Mouse (Mus musculus) ES-Bruce4 (cell line): Measurements from ENCODE around the gene Smco4. TPM values are rescaled to one million over a fixed set of nuclear protein-coding genes. Genes with fewer than 3 reads are reported as not detected.

Experiments used
- H3K27ac ChIP-seq: 2 replicates; pipeline ENCODE4 v1.5.1; 2012; ENCODE audit warnings: low read length, inconsistent platforms; ENCODE audit not compliant: insufficient read depth
- H3K27me3 ChIP-seq: 2 replicates; pipeline ENCODE4 v1.6.1; 2012; ENCODE audit warnings: mild to moderate bottlenecking, low read length, inconsistent platforms; ENCODE audit not compliant: control insufficient read depth, poor library complexity, insufficient read depth, severe bottlenecking
- H3K36me3 ChIP-seq: 2 replicates; pipeline ENCODE4 v1.6.1; 2012; ENCODE audit warnings: inconsistent platforms, mild to moderate bottlenecking, low read length, moderate library complexity; ENCODE audit not compliant: control insufficient read depth, poor library complexity, insufficient read depth, severe bottlenecking
- H3K4me1 ChIP-seq: one replicate; pipeline ENCODE4 v1.8.1; 2011; ENCODE audit warnings: low read length; ENCODE audit not compliant: control insufficient read depth, insufficient read depth
- H3K4me3 ChIP-seq: 2 replicates; pipeline ENCODE4 v1.5.1; 2011; ENCODE audit warnings: low read depth, mild to moderate bottlenecking, low read length
- H3K9ac ChIP-seq: 2 replicates; pipeline ENCODE4 v1.6.1; 2012; ENCODE audit warnings: low read depth, mild to moderate bottlenecking, inconsistent platforms; ENCODE audit not compliant: poor library complexity, severe bottlenecking
- H3K9me3 ChIP-seq: replicated peaks from 2 replicates; pipeline ENCODE4 v1.6.1; 2012; ENCODE audit warnings: mild to moderate bottlenecking, low read length, inconsistent platforms; ENCODE audit not compliant: control insufficient read depth, poor library complexity, insufficient read depth, severe bottlenecking
- CTCF ChIP-seq: IDR thresholded peaks from one replicate; pipeline ENCODE4 v1.8.1; 2011; ENCODE audit warnings: low read depth, low read length
- EP300 ChIP-seq: IDR thresholded peaks from 2 replicates; pipeline ENCODE4 v1.6.1; 2011; ENCODE audit warnings: low read depth, low read length; ENCODE audit not compliant: insufficient read depth
- POLR2A ChIP-seq: IDR thresholded peaks from one replicate; pipeline ENCODE4 v1.8.1; 2011; ENCODE audit warnings: low read length; ENCODE audit not compliant: insufficient read depth
- polyA plus RNA-seq: library from polyadenylated mRNA; stranded (reverse); fragments of >200 nt; gene quantifications from 2 replicates; pipeline ENCODE4 v1.2.4, GENCODE M21; 2011; ENCODE audit warnings: low read depth; ENCODE audit not compliant: missing spikeins, insufficient read depth, insufficient read length

Smco4 gene
- polyA plus RNA-seq, 1 experiment: 12.2 TPM

DNA sequence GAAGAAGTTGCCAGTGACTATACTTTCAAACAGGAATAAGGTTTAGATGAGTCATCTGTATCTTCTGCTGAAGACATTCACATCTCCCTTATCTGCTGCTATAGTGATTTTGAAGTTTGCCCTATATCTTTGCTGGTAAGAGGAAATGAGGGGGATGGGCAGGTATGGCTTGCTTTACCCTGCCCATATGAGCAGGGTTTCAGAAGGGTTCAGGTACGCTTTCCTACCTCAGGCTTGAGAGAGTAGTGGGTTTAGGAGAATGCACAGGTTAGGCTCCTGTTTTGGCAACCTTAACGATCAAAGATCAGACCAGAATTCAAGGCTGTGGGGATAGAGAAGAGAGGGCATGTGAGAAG lies 36.7 kb downstream of the Smco4 start:
- Histone ChIP-seq H3K27me3 (no peaks in the 10 kb centered on the region), H3K9ac (no peak overlapping the region), H3K36me3 (no peaks in the 10 kb centered on the region), H3K9me3 (no peaks in the 10 kb centered on the region), H3K27ac (no peak overlapping the region), H3K4me1 (no peaks in the 10 kb centered on the region), H3K4me3 (no peak overlapping the region)
- TF ChIP-seq POLR2A (no peak), CTCF (no peak), EP300 (no peak)

DNA sequence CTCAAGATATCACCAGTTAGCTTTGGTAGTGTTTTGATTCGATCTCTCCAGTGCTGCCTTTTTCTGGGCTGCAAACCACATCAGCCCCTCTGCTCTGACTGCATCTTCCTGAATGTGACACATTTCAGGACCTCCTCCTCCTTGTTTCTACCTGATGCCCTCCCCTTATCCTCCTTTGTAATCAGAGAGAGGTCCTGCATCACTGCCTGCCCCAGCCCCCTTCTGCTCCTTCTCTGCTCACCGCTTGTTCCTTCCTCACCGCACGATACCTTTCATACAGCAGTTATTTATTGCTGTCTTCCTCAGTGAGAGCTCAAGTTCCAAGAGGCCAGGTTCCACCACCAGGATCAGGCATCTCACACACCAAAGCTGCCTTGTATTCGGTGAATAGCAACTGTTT lies 38.0 kb downstream of the Smco4 start:
- no peaks in the 10 kb centered on the region for H3K4me1 ChIP-seq
- H3K27me3 ChIP-seq: no peaks in the 10 kb centered on the region
- H3K36me3 ChIP-seq: no peaks in the 10 kb centered on the region
- TF ChIP-seq POLR2A (no peak), EP300 (no peak), CTCF (no peak)
- H3K9me3 ChIP-seq: no peaks in the 10 kb centered on the region
- H3K9ac ChIP-seq: no peak overlapping the region
- H3K4me3 ChIP-seq: no peak overlapping the region
- H3K27ac ChIP-seq: no peak overlapping the region

DNA sequence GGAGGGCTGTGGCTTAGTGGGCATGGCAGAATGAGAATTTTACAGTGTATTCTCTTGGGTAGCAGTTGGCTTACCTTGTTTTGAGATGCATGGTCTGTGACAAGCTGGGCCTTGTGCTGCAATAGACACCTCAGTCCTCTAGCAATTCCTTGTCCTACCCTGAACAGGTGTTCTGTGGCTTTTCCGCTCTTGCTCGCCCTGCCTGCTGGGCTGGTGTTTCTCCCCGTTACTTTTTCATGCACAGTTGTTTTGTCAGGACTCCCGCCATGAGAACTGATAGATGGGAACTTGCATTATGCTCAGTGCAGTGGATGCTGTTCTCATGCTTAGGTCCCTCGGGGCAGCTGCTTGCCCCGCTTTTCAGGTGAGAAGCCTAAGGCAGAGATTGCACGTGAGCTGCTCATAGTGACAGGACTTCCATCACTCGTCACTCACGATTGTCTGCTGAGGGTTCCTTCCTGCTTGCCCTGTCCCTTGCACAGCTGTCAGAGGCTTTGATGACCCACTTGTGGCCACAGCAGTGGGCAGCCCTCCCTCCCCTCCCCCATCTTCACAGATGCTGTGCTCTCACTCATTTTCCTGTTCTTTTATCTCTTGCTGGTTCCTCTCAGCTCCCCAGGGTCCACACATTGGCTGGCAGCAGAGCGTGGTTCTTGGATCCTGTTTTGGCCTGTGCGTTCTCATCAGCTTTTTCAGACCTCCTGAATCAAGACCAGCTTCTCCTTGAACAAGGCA lies 40.3 kb downstream of the Smco4 start:
- Histone ChIP-seq H3K9me3 (no peaks in the 10 kb centered on the region), H3K27me3 (no peaks in the 10 kb centered on the region), H3K36me3 (no peaks in the 10 kb centered on the region)

DNA sequence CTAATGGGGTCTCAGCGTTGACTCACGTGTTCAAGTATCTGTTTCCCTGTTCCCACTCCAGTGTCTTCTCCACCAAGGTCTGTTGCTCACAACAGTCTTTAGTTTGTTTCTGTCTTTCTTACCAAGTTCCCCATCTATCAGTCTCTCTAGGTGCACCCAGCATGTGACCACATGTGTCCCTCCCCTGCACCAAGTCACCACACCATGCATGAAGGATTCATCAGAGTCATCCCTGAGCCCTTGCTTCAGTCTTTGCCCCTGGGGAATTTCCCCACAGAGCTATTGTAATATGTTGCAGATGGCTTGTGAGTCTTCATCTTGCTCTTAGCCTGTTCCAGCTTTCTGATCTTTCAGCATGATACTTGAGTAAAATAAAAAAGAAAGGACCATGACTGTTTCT lies 40.9 kb downstream of the Smco4 start:
- H3K27ac ChIP-seq: no peak overlapping the region
- H3K9ac ChIP-seq: no peak overlapping the region
- TF ChIP-seq POLR2A: no peak
- no peaks in the 10 kb centered on the region for H3K36me3 ChIP-seq
- H3K4me3 ChIP-seq: no peak overlapping the region
- H3K27me3 ChIP-seq: no peaks in the 10 kb centered on the region
- H3K4me1 ChIP-seq: no peaks in the 10 kb centered on the region
- H3K9me3 ChIP-seq: no peaks in the 10 kb centered on the region

More for the DNA sequence above, 40.3 kb downstream of the Smco4 start:
- H3K9ac ChIP-seq: no peak overlapping the region
- H3K4me3 ChIP-seq: no peak overlapping the region
- no peak for TF ChIP-seq POLR2A
- TF ChIP-seq CTCF: no peak
- no peak for TF ChIP-seq EP300
- no peaks in the 10 kb centered on the region for H3K4me1 ChIP-seq
- H3K27ac ChIP-seq: no peak overlapping the region

DNA sequence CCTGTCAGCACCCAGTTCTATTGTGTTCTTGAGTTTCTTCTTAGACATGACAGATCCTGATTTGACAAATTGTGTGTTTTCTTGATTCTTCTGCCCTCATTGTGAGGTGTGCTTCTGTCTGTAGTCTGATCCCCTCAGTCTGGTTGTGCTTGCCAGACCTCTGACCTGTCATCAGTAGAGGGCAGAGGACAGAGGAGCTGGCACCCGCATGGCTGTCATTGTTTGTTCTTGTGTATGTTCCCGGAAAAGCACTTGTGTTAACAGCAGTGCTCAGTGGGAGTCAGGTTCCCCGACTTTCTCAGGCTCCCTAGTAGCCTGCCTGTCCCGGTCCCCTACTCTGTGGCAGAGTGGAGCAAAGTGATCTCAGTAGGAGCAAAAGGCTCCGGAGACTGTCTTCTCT lies 42.2 kb downstream of the Smco4 start:
- no peaks in the 10 kb centered on the region for H3K36me3 ChIP-seq
- H3K9me3 ChIP-seq: no peaks in the 10 kb centered on the region
- H3K4me3 ChIP-seq: no peak overlapping the region
- H3K9ac ChIP-seq: no peak overlapping the region
- no peak overlapping the region for H3K27ac ChIP-seq
- no peaks in the 10 kb centered on the region for H3K4me1 ChIP-seq
- no peaks in the 10 kb centered on the region for H3K27me3 ChIP-seq
- TF ChIP-seq EP300 (no peak), CTCF (no peak), POLR2A (no peak)

DNA sequence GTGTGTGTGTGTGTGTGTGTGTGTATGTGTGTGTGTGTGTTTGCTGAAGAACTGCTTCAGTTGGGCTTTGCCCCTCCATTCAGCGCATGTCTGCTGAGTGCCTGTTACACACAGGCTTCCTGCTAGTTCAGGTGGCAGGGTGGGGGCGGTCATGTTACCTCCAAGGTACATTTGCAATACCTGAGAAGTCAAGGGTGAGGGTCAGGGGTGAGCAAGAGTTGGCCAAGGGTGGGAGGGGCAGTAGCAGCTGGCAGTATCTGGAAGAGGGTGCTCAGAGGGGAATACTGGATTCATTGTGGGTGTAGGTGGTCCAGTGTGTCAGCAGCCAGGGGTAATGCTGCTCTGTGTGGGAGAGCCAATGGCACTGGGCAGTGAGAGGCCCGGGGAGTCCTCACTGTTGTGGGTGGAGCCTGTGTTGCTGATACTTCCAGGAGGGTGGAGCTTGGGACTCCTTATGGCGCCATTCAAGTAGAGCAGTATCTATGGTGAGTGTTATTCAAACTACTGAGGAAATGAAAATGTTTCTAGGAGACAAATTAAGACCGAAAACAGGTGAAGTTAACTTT lies 43.7 kb downstream of the Smco4 start:
- Histone ChIP-seq H3K4me3 (no peak overlapping the region), H3K27me3 (no peaks in the 10 kb centered on the region), H3K9me3 (no peaks in the 10 kb centered on the region), H3K4me1 (no peaks in the 10 kb centered on the region), H3K27ac (no peak overlapping the region), H3K36me3 (no peaks in the 10 kb centered on the region), H3K9ac (no peak overlapping the region)
- TF ChIP-seq POLR2A (no peak), EP300 (no peak), CTCF (no peak)
